Mouse (Mus musculus): ENCODE data around the gene Abca5. TPM values are rescaled to one million over a fixed set of nuclear protein-coding genes. Genes with fewer than 3 reads are reported as not detected.

Gene Abca5
- polyA plus RNA-seq (2016; fragmentation: Nextera tagmentation; extraction: Ambion mirVana), result 2.2 and 2.9 TPM in 2 replicates

DNA sequence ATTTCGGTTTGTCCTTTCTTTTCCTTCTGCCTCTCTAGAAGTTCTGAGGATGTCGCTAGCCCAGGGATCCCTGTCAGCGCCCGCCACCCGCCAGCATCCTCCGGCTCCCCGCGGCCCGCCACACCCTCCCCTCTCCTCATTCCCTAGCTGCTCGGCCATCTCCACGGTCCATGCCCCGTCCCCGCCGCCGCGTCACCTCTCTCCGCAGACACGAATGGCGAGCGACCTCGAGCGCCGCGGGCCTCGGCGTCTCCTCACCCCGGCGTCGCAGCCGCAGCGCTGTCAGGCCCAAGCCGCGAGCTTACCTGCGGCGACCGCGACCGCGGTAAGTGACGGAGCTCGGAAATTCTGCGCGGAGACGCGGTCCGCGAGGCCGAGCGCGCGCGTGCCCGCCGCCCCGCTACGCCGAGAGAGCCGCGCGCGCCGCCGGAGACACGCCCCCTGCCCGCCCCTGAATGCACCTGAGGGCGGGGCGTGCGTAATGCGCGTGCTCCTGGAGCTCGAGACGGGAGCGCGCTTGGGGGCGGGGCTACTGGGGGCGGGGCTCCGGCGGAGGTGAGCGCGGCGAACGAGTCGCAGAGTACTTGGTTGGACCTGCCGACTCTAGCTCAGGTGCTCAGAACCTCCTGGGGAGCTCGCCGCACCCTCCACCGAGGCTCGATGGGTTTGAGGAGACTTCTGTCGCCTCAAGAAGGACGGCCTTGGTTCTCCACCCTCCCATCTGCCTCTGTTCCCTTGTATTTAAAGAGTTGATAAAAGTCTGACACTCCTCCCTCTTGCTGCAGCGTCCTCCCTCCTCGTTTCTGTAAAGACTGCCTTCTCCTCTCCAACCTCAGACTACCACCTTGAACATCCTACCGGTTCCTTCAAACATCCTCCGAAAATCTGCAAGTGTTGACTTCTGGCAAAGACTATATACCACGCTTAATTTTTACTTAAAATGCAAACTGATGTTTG, at the start of gene Abca5:
Gene Abca5 (minus strand): TSS at position 428 of the 957 bp plus-strand sequence.
- Histone ChIP-seq H3K36me3 (no peaks in the 10 kb centered on the region), H3K27me3 (ENCODE audit: low read depth, poor library complexity, severe bottlenecking) (peaks cover 23% of the 10 kb centered on the region), H3K27ac (peak within 1 kb of the TSS; percentile 87), H3K4me3 (peak within 1 kb of the TSS; percentile 93), H3K9me3 (replicated peaks) (no peaks in the 10 kb centered on the region), H3K4me1 (peaks cover 10% of the 10 kb centered on the region)
- under 1% methylated on average over 95 of the region's 95 CpGs for WGBS
- peak; percentile 97 for DNase-seq (ENCODE audit: low spot score)

DNA sequence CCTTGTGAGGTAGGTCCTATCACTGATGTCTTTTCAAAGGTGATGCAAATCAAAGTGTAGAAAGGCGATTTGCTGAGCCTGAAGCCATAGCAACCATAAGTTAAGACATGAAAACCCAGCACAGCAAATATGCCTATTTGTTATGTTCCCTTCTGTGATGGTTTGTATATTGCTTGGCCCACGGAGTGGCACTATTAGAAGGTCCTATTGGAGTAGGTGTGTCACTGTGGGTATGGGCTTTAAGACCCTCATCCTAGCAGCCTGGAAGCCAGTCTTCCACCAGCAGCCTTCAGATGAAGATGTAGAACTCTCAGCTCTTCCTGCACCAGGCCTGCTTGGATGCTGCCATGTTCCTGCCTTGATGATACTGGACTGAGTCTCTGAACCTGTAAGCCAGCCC, 48.0 kb upstream of the Abca5 start:
- no peak for DNase-seq (ENCODE audit: low spot score)
- Histone ChIP-seq H3K36me3 (no peaks in the 10 kb centered on the region), H3K9me3 (replicated peaks) (no peaks in the 10 kb centered on the region), H3K27ac (no peak overlapping the region), H3K4me3 (no peak overlapping the region), H3K4me1 (peaks cover under 1% of the 10 kb centered on the region; the same call in 1 of the 2 replicates), H3K27me3 (ENCODE audit: low read depth, poor library complexity, severe bottlenecking) (no peaks in the 10 kb centered on the region)
- 92% methylated on average over 2 of the region's 2 CpGs for WGBS

DNA sequence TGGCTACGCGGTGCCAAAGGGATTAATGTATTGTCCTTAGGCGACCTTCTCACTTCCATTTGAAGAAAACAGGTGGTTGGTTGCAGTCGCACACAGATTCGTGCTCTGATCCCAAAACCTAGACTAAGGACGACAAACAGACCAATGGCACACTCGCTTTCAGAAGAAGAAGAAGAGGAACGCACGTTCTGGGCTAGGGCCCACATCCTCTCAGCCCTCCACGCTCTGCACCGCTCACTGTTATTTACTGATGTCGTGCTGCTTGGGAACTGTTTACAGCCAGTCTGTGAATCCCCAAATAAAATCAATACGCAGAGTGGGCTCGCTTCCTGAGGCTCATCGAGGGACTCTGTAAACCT, 42.8 kb upstream of the Abca5 start:
- Histone ChIP-seq H3K4me3 (peak overlapping the region; percentile 52), H3K27me3 (ENCODE audit: low read depth, poor library complexity, severe bottlenecking) (no peaks in the 10 kb centered on the region), H3K36me3 (no peaks in the 10 kb centered on the region), H3K27ac (peak overlapping the region; percentile 76), H3K4me1 (peaks cover 11% of the 10 kb centered on the region), H3K9me3 (replicated peaks) (no peaks in the 10 kb centered on the region)
- no peak for DNase-seq (ENCODE audit: low spot score)
- 26% methylated on average over 15 of the region's 15 CpGs for WGBS

DNA sequence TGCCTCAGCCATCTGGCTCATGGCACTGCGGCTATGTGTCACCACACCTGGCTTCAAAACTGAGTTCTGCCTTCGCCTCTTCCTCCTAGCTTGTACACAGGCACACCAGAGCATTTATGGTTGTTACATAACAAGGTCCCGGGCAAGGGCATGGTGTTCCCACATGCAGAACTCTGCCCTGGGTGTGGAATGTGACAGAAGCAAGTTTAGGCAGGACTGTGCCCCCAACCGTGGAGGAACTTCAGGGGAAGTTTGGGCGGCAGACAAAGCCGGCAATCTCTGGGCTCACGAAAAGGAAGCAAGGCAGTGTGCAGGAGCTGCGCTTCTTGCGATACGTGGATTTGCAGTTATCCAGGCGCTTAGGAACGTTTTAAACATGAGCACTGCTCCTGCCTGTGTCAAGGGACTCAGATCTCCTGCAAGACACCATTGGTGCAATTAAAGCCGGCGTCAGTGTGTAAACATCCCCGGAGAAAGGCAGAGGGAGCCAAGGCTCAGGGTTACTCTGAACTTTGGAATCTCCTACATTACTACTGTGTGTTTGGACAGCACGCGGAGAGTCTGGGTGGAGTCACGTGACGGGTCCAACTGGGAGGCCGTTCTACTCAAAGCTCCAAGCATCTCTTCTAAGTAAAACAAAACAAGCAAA, 42.3 kb upstream of the Abca5 start:
- Histone ChIP-seq H3K36me3 (no peaks in the 10 kb centered on the region), H3K4me3 (peak overlapping the region; percentile 52), H3K9me3 (replicated peaks) (no peaks in the 10 kb centered on the region), H3K4me1 (peaks cover 11% of the 10 kb centered on the region), H3K27ac (peak overlapping the region; percentile 76), H3K27me3 (ENCODE audit: low read depth, poor library complexity, severe bottlenecking) (no peaks in the 10 kb centered on the region)
- WGBS, result 10% methylated on average over 20 of the region's 20 CpGs
- DNase-seq (ENCODE audit: low spot score), result peak; percentile 67

DNA sequence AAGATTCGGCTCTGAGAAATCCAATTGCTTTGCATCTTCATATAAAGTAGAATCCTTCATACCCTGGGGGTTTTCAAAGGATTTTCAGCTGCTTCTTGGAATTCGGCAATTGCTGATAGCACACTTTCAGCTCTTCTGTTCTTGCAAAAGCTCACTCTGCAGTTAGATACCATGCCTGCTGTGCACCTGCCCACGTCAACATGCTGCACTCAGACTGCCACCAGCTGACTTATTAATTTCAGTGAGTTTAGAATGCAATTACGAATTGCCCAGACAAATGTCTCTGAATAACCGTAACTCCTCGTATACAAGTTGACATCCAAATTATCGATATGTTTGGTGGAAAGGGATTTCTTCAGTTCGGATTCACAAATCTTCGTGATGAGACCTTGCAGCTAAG, 36.5 kb upstream of the Abca5 start:
- 91% methylated on average over 9 of the region's 9 CpGs for WGBS

DNA sequence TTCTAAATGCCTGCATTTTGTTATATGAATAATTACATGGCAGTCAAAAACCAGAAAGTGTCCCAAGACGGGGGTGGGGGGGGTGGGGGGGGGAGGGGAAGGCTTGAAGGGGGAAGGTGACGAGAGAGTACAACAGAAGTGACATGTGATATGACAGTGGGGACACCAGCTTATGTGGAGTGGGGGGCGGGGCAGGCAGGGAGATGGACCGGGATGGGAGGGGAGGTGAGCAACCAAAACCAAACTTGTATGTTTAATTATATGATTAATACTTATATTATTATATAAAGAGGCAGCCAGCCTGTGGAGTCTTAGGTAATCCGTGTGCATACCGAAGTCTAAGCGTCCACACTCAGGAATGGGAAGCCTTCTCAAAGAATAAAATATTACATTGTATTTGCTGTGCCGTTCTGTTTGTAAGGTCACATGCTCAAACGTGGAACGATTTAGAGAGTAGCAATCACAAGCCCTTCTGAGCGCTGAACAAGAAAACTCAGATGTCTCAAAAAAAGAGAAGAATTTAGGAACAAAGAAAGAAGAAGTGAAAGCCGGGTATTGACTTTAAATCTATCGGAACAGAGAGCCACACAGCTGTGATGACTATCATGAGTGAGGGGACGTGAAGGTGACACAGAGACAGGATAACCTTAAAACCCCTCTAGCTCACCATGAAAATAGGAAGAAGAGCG, 34.9 kb upstream of the Abca5 start:
- H3K4me3 ChIP-seq, result no peak overlapping the region
- H3K9me3 ChIP-seq (replicated peaks), result no peaks in the 10 kb centered on the region
- peaks cover 13% of the 10 kb centered on the region for H3K4me1 ChIP-seq
- no peaks in the 10 kb centered on the region for H3K27me3 ChIP-seq (ENCODE audit: low read depth, poor library complexity, severe bottlenecking)
- DNase-seq (ENCODE audit: low spot score), result no peak
- H3K27ac ChIP-seq, result no peak overlapping the region
- H3K36me3 ChIP-seq, result no peaks in the 10 kb centered on the region
- WGBS, result 84% methylated on average over 15 of the region's 15 CpGs

More for the DNA sequence above, 36.5 kb upstream of the Abca5 start:
- H3K4me3 ChIP-seq, result no peak overlapping the region
- no peak for DNase-seq (ENCODE audit: low spot score)
- H3K36me3 ChIP-seq, result no peaks in the 10 kb centered on the region
- no peak overlapping the region for H3K27ac ChIP-seq
- peaks cover 11% of the 10 kb centered on the region for H3K4me1 ChIP-seq
- no peaks in the 10 kb centered on the region for H3K9me3 ChIP-seq (replicated peaks)
- H3K27me3 ChIP-seq (ENCODE audit: low read depth, poor library complexity, severe bottlenecking), result no peaks in the 10 kb centered on the region

DNA sequence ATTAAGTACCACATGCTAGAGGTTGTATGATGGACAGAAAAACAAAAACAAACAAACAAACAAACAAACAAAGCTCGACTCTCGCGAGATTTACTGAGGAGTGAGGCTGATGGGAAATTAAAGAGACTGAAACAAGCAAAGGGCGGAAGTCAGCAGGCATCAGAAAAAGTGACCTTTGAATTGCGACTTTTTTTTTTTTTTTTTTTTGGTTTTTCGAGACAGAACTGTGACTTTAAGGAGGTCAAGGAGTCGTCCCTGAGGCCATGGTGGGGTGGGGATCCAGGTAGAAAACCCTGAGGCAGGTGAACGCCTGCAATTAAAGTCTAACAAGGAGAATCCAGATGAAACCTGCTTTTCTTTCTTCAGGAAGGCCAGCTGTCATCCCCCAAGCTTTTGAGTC, 34.3 kb upstream of the Abca5 start:
- 71% methylated on average over 8 of the region's 8 CpGs for WGBS
- H3K4me1 ChIP-seq, result peaks cover 13% of the 10 kb centered on the region
- DNase-seq (ENCODE audit: low spot score), result no peak
- H3K27me3 ChIP-seq (ENCODE audit: low read depth, poor library complexity, severe bottlenecking), result no peaks in the 10 kb centered on the region
- H3K4me3 ChIP-seq, result no peak overlapping the region
- H3K36me3 ChIP-seq, result no peaks in the 10 kb centered on the region
- no peaks in the 10 kb centered on the region for H3K9me3 ChIP-seq (replicated peaks)
- no peak overlapping the region for H3K27ac ChIP-seq

DNA sequence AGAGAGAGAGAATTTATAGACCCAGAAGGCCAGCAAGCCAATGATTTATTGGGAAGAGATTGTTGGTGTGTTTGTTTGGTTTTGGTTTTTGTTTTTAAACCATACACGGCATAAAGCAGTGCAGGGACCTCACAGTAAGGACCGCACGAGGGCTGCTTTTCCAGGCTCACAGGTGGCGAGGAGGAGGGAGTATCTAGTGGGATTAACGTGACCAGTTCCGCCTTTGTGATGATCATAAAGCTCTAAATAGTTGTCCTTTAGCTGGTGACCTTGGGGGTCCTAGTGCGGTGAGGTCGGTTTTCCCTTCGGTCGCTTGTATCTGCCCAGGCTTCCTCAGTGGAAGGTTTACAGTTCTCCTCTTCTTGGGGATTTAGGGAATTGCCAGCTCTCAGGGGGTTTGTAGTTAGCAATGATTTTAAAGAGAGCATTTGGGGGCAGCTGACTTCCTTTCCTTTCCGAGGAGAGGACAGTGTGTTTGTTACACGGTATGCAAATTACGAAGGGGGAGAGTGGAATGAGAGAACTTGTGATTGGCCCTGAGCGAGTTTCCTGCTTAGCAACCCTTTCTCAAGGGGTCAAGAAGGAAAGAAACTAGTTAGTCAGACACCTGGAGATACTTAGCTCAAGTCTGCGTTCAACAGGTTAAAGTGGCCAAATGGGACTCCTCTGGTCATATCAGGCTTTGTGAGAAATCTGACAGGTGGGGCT, 31.9 kb upstream of the Abca5 start:
- Histone ChIP-seq H3K9me3 (replicated peaks) (no peaks in the 10 kb centered on the region), H3K4me3 (peak overlapping the region; percentile 42), H3K27me3 (ENCODE audit: low read depth, poor library complexity, severe bottlenecking) (no peaks in the 10 kb centered on the region), H3K36me3 (no peaks in the 10 kb centered on the region), H3K4me1 (peaks cover 13% of the 10 kb centered on the region), H3K27ac (peak overlapping the region; percentile 66)
- DNase-seq (ENCODE audit: low spot score), result no peak
- WGBS, result 25% methylated on average over 15 of the region's 15 CpGs

DNA sequence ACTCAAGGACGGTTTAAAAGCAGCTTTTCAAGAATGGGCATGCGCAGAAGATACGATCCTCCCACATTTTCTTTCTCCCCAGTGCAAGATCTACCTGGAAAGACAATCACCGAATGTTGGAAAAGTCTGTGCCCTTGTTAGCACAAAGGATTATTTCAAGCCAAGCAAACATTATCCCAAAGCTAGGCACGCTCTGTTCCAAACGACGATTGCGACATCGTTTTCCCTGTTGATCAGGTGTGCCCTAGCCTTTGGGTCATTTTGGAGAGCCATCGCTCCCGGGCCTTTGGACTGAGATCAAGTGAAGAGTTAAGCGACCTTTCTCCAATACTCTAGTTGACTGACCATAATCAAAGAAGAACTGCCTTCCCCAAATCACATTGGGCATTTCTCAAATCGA, 30.1 kb upstream of the Abca5 start:
- Histone ChIP-seq H3K9me3 (replicated peaks) (no peaks in the 10 kb centered on the region), H3K4me3 (no peak overlapping the region), H3K36me3 (no peaks in the 10 kb centered on the region), H3K4me1 (peaks cover 13% of the 10 kb centered on the region), H3K27me3 (ENCODE audit: low read depth, poor library complexity, severe bottlenecking) (no peaks in the 10 kb centered on the region), H3K27ac (no peak overlapping the region)
- DNase-seq (ENCODE audit: low spot score), result no peak
- 95% methylated on average over 13 of the region's 13 CpGs for WGBS

DNA sequence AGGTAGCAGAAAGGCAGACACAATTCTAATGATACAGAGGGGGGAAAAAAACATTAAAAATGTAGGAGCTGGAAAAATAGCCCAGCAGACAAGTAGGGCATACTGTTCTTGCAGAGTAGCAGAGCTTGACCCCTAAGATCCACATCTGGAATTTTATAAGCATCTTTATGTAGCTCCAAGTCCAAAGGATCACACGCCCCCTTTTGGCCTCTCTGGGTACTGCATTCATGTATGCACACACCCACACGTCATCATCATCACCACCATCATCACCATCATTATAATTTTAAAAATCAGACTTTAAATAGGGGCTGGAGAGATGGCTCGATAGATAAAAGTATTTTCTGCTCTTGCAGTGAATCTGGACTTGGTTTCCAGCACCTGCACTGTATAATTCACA, 29.4 kb upstream of the Abca5 start:
- no peaks in the 10 kb centered on the region for H3K9me3 ChIP-seq (replicated peaks)
- H3K27me3 ChIP-seq (ENCODE audit: low read depth, poor library complexity, severe bottlenecking), result no peaks in the 10 kb centered on the region
- H3K27ac ChIP-seq, result no peak overlapping the region
- H3K4me1 ChIP-seq, result peaks cover 13% of the 10 kb centered on the region
- no peaks in the 10 kb centered on the region for H3K36me3 ChIP-seq
- WGBS, result 79% methylated on average over 3 of the region's 3 CpGs
- no peak overlapping the region for H3K4me3 ChIP-seq
- DNase-seq (ENCODE audit: low spot score), result no peak

DNA sequence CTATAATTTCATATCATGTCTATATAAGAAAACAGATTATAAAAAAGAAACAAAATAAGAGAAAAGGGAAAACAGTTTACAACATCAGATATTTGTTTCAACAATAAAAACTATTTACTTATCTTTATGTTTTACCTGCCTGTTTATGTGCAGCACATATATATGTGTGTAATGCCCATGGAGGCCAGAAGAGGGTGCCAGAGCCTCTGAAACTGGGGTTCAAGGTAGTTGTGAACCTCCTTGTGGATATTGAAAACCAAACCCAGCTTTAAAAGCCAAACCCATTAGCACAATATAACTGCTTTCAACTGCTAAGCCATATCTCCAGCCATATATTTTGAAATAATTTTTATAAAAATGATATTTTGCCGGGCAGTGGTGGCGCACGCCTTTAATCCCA, 27.5 kb upstream of the Abca5 start:
- WGBS, result 70% methylated on average over 3 of the region's 3 CpGs
- Histone ChIP-seq H3K27me3 (ENCODE audit: low read depth, poor library complexity, severe bottlenecking) (no peaks in the 10 kb centered on the region), H3K4me1 (peaks cover 12% of the 10 kb centered on the region), H3K9me3 (replicated peaks) (no peaks in the 10 kb centered on the region), H3K4me3 (no peak overlapping the region), H3K36me3 (no peaks in the 10 kb centered on the region), H3K27ac (no peak overlapping the region)
- DNase-seq (ENCODE audit: low spot score), result peak; percentile 65

DNA sequence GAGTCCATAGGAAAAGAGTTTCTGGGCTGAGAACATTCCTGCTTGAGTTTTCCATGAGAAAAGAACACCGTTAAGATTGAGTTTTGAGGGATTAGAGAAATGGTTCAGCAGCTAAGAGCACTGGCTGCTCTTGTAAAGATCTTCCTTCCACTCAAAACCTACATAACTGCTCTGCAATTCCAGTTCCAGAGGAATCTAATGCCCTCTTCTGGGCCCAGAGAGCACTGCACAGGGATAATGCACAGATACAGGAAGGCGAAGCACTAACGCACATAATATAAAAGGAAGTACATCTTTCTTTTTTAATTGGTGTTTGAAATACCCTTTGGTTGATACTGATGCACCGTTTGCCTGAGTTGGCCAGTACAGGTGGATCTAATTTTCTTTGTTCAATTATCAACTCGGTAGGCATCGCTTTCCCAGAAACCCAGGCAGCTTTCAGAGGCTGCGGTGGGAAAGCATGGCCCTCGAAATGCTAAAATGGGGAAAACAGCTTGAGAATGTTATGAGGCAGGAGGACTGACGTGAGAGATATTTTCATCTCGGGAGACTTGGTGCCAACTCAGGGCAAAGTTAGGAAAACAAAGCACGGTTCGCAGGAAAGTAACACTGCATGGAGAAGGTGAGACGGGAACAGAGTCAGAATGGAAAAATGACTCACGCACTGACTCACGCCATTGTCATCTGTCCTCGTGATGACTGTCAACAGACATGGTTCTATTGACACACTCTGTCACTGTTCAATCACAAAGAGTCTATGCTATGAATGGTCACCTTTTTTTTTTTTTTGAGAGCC, 20.4 kb upstream of the Abca5 start:
- H3K36me3 ChIP-seq, result no peaks in the 10 kb centered on the region
- H3K27me3 ChIP-seq (ENCODE audit: low read depth, poor library complexity, severe bottlenecking), result no peaks in the 10 kb centered on the region
- no peaks in the 10 kb centered on the region for H3K4me1 ChIP-seq
- WGBS, result 75% methylated on average over 16 of the region's 16 CpGs
- H3K9me3 ChIP-seq (replicated peaks), result no peaks in the 10 kb centered on the region
- H3K4me3 ChIP-seq, result no peak overlapping the region
- no peak overlapping the region for H3K27ac ChIP-seq
- DNase-seq (ENCODE audit: low spot score), result no peak

Data from limb, embryonic 10.5 days (tissue).